Mouse (Mus musculus) liver, embryonic 14.5 days (tissue): ENCODE results near the gene Lrrc8e.

Experiments used
- CTCF ChIP-seq: IDR thresholded peaks from 2 replicates; pipeline ENCODE4 v1.5.1; 2016; ENCODE audit warnings: antibody characterized with exemption, low read depth, control low read depth
- EP300 ChIP-seq: IDR thresholded peaks from 2 replicates; pipeline ENCODE4 v1.6.1; 2016; ENCODE audit warnings: antibody characterized with exemption, low read depth

GRCm38 (mm10) chr8:4188605-4189004 is 38.0 kb upstream of the Lrrc8e start:
- TF ChIP-seq CTCF (no peak), EP300 (no peak)
